Mouse (Mus musculus) forebrain, embryonic 13.5 days (tissue): Measurements from ENCODE around the gene Ptgr1. TPM values are rescaled to one million over a fixed set of nuclear protein-coding genes. Genes with fewer than 3 reads are reported as not detected.

Source experiments
- polyA plus RNA-seq: library from polyadenylated mRNA; unstranded; fragments of >200 nt; fragmentation: Nextera tagmentation; extraction: Ambion mirVana; gene quantifications from 2 replicates; pipeline ENCODE4 v1.2.1, GENCODE M21; 2015

Ptgr1 gene
- polyA plus RNA-seq, 1 experiment from 2014 or later: 6.3 TPM

Other genes with a start within 250 kb of the Ptgr1 start
- gene Olfr267, start 199.4 kb downstream of the Ptgr1 start, polyA plus RNA-seq: 0.09 TPM in 1 of 2 replicates, not detected in the other
- 24.7 and 27.7 TPM in 2 replicates for gene Ecpas, start 74.4 kb downstream of the Ptgr1 start, polyA plus RNA-seq
- gene Zkscan16, start 43.5 kb downstream of the Ptgr1 start, polyA plus RNA-seq: 0.34 and 0.55 TPM in 2 replicates
- gene Dnajc25, start 7.9 kb upstream of the Ptgr1 start, polyA plus RNA-seq: 4.2 and 5.9 TPM in 2 replicates
- gene Gm20503, start 16.1 kb upstream of the Ptgr1 start, polyA plus RNA-seq: 7.7 and 8.7 TPM in 2 replicates
- gene Gng10, start 48.0 kb upstream of the Ptgr1 start, polyA plus RNA-seq: 149 and 156 TPM in 2 replicates
- not detected in 2 replicates for gene AI481877, start 151.9 kb upstream of the Ptgr1 start, polyA plus RNA-seq
- gene Ugcg, start 202.1 kb upstream of the Ptgr1 start, polyA plus RNA-seq: 17.1 and 18.1 TPM in 2 replicates